ENCODE assay signal across 10 mouse cellular contexts in the genomic region with DNA sequence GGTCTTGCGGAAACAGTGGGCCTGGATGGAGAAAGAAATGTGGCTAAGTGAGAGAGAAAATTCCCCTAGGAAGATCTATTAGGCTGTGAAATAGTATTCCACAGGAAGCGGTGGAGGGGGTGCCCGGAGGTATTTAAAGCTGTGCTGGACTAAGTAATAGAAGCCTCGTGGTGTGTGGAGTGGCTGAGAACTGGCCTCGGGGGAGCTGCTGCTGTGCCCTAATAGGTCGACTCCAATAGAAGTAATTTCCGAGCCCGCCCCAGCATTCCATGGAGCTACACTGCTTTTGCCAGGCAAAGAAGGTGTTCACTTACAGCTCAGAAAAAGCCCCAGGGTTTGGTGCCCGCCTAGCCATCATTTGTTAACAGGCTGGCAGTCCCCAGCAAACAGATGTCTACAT.
DNase-seq lines count a peak whose midpoint lies in the region; ATAC-seq lines count a peak whose summit lies in the region.
"Had no signal": no experiment of that assay in that cellular context is flagged by ENCODE, and none has a peak within 500 bp of the region (broad histone marks: within the 10 kb centered on the region; RNA-seq: fewer than 3 reads in every experiment).

No protein-coding gene starts in this region.

- no peaks in the 10 kb centered on the region for H3K9me3 ChIP-seq in forebrain, embryonic 16.5 days (ENCODE audit: control insufficient read depth, low read length)
- H3K9me3 ChIP-seq in forebrain, embryonic 12.5 days, result no peaks in the 10 kb centered on the region

- H3K9ac ChIP-seq in forebrain, embryonic 16.5 days (replicated peaks; ENCODE audit: low read depth, low read length), result 0 out of 2 replicates have a peak overlapping the region, but pooled peaks have one; percentile 8
- no peak overlapping the region for H3K9ac ChIP-seq in forebrain, embryonic 12.5 days

- no peaks in the 10 kb centered on the region for H3K27me3 ChIP-seq in forebrain, embryonic 16.5 days (replicated peaks; ENCODE audit: control insufficient read depth, insufficient read depth, low read length)
- no peaks in the 10 kb centered on the region for H3K27me3 ChIP-seq in forebrain, embryonic 12.5 days

- peaks cover 14% of the 10 kb centered on the region for H3K4me1 ChIP-seq in forebrain, embryonic 16.5 days (replicated peaks; ENCODE audit: control insufficient read depth, insufficient read depth, low read length)
- H3K4me1 ChIP-seq in forebrain, embryonic 12.5 days, result no peaks in the 10 kb centered on the region

- H3K4me2 ChIP-seq in forebrain, embryonic 16.5 days (ENCODE audit: low read length), result no peak overlapping the region
- no peak overlapping the region for H3K4me2 ChIP-seq in forebrain, embryonic 12.5 days

- no peaks in the 10 kb centered on the region for H3K36me3 ChIP-seq in forebrain, embryonic 16.5 days (ENCODE audit: control insufficient read depth, insufficient read depth)
- H3K36me3 ChIP-seq in forebrain, embryonic 12.5 days (replicated peaks), result no peaks in the 10 kb centered on the region

- no peak overlapping the region for H3K4me3 ChIP-seq in forebrain, embryonic 16.5 days (replicated peaks; ENCODE audit: low read length)
- H3K4me3 ChIP-seq in forebrain, embryonic 12.5 days (replicated peaks), result no peak overlapping the region

- 0 out of 2 replicates have a peak overlapping the region, but pooled peaks have one; percentile 20 for H3K27ac ChIP-seq in forebrain, embryonic 16.5 days (ENCODE audit: low read length)
- no peak overlapping the region for H3K27ac ChIP-seq in forebrain, embryonic 12.5 days

- WGBS in forebrain, embryonic 16.5 days, result 52% methylated on average over 9 of the region's 9 CpGs
- 60% methylated on average over 9 of the region's 9 CpGs for WGBS in forebrain, embryonic 12.5 days

- intact Hi-C loops in gastrocnemius, postnatal 14 days (cut with DNase I; ENCODE audit: low total_unique reads), result no loop called here

- DNase-seq in NIH3T3 (ENCODE audit: low read depth), result peak; percentile 44
- DNase-seq in gastrocnemius, postnatal 14 days, result peak; percentile 31
- DNase-seq in kidney, postnatal 25 days, result peak; percentile 45 to 72
- no peak for DNase-seq in adrenal gland, adult 18-20 months (ENCODE audit: low spot score in 2 of 2)
- no peak for DNase-seq in thymus, postnatal 10 days (ENCODE audit: low spot score in 2 of 2)
- no peak for DNase-seq in layer of hippocampus, adult 9-11 months
- DNase-seq: B cell, adult 2 months; lung, adult 18-20 months had no signal

- ATAC-seq in forebrain, embryonic 16.5 days, result no peak
- no peak for ATAC-seq in forebrain, embryonic 12.5 days (ENCODE audit: low FRiP score)

Comparison
In these comparisons a context has a peak if more than half of its experiments do, and no peak if none do; other contexts are left out.
1. DNase-seq: peak in NIH3T3 (single experiment), gastrocnemius, postnatal 14 days (single experiment) and kidney, postnatal 25 days (2 of 2); none in adrenal gland, adult 18-20 months (0 of 2), thymus, postnatal 10 days (0 of 2) and layer of hippocampus, adult 9-11 months (single experiment).